Mouse (Mus musculus): Measurements from ENCODE around the gene Gm28308.

The Gm28308 gene

GRCm38 (mm10) chr6:52246916-52247315, 33.8 kb upstream of the Gm28308 start:
- no peak for DNase-seq (ENCODE audit: low spot score in 2 of 2)

- no peak for DNase-seq (ENCODE audit: low spot score in 2 of 2)
Observed at GRCm38 (mm10) chr6:52246403-52246803, 33.3 kb upstream of the Gm28308 start.

- no peak for DNase-seq (ENCODE audit: low spot score in 2 of 2)
Observed at GRCm38 (mm10) chr6:52245757-52246142, 32.6 kb upstream of the Gm28308 start, which contains the start of gene Hoxa11. TSS of gene Hoxa11 (minus strand) at chr6:52245810.

- DNase-seq (ENCODE audit: low spot score in 2 of 2) = no peak
Observed at GRCm38 (mm10) chr6:52245040-52245756, 32.1 kb upstream of the Gm28308 start.

GRCm38 (mm10) chr6:52244471-52245039, 31.4 kb upstream of the Gm28308 start:
- DNase-seq (ENCODE audit: low spot score in 2 of 2) = no peak

- DNase-seq (ENCODE audit: low spot score in 2 of 2) = no peak
Observed at GRCm38 (mm10) chr6:52243681-52244121, 30.6 kb upstream of the Gm28308 start.

GRCm38 (mm10) chr6:52242801-52243332, 29.7 kb upstream of the Gm28308 start:
- DNase-seq (ENCODE audit: low spot score in 2 of 2) = no peak

- no peak for DNase-seq (ENCODE audit: low spot score in 2 of 2)
Observed at GRCm38 (mm10) chr6:52241001-52241621, 28.0 kb upstream of the Gm28308 start.

GRCm38 (mm10) chr6:52240389-52241000, 27.4 kb upstream of the Gm28308 start, which contains the start of gene Hoxa10:
TSS of gene Hoxa10 (minus strand) at chr6:52240854.
- DNase-seq (ENCODE audit: low spot score in 2 of 2) = no peak

- DNase-seq (ENCODE audit: low spot score in 2 of 2) = no peak
Observed at GRCm38 (mm10) chr6:52239625-52240388, 26.7 kb upstream of the Gm28308 start.

GRCm38 (mm10) chr6:52238976-52239375, 25.8 kb upstream of the Gm28308 start:
- no peak for DNase-seq (ENCODE audit: low spot score in 2 of 2)

- no peak for DNase-seq (ENCODE audit: low spot score in 2 of 2)
Observed at GRCm38 (mm10) chr6:52238155-52238545, 25.0 kb upstream of the Gm28308 start.

GRCm38 (mm10) chr6:52237346-52238154, 24.4 kb upstream of the Gm28308 start:
- DNase-seq (ENCODE audit: low spot score in 2 of 2) = no peak

GRCm38 (mm10) chr6:52236806-52237205, 23.7 kb upstream of the Gm28308 start:
- DNase-seq (ENCODE audit: low spot score in 2 of 2) = no peak

- DNase-seq (ENCODE audit: low spot score in 2 of 2) = no peak
Observed at GRCm38 (mm10) chr6:52235866-52236265, 22.7 kb upstream of the Gm28308 start.

- no peak for DNase-seq (ENCODE audit: low spot score in 2 of 2)
Observed at GRCm38 (mm10) chr6:52235267-52235666, 22.1 kb upstream of the Gm28308 start.

- DNase-seq (ENCODE audit: low spot score in 2 of 2) = no peak
Observed at GRCm38 (mm10) chr6:52234428-52235140, 21.4 kb upstream of the Gm28308 start.

GRCm38 (mm10) chr6:52233546-52234427, 20.6 kb upstream of the Gm28308 start:
- DNase-seq (ENCODE audit: low spot score in 2 of 2) = no peak

- DNase-seq (ENCODE audit: low spot score in 2 of 2) = no peak
Observed at GRCm38 (mm10) chr6:52232984-52233545, 19.9 kb upstream of the Gm28308 start.
